Mouse (Mus musculus) intestine, postnatal 0 days (tissue): ENCODE results near the gene Specc1. TPM values are rescaled to one million over a fixed set of nuclear protein-coding genes. Genes with fewer than 3 reads are reported as not detected.
A peak's percentile ranks its signal among the peaks of the same experiment; 100 is the strongest.

ENCODE experiments used
- ATAC-seq: fragments of 200-750 bp; cut with Nextera tagmentation; 2 replicates; pipeline ENCODE4 v1.8.0; 2017; ENCODE audit warnings: mild to moderate bottlenecking, moderate TSS enrichment, moderate library complexity
- H3K27ac ChIP-seq: fragments of 300-500 bp; sonication (generic); 2 replicates; pipeline ENCODE4 v1.5.1; 2014; ENCODE audit warnings: mild to moderate bottlenecking, low read depth, low read length, moderate library complexity
- H3K27me3 ChIP-seq: fragments of 300-500 bp; sonication (generic); replicated peaks from 2 replicates; pipeline ENCODE4 v1.6.1; 2014; ENCODE audit warnings: low read length, mixed read lengths; ENCODE audit not compliant: control insufficient read depth, insufficient read depth
- H3K36me3 ChIP-seq: fragments of 300-500 bp; sonication (generic); 2 replicates; pipeline ENCODE4 v1.6.1; 2014; ENCODE audit warnings: mild to moderate bottlenecking, moderate library complexity; ENCODE audit not compliant: control insufficient read depth, insufficient read depth
- H3K4me1 ChIP-seq: fragments of 300-500 bp; sonication (generic); replicated peaks from 2 replicates; pipeline ENCODE4 v1.6.1; 2014; ENCODE audit warnings: antibody characterized with exemption, low read length, mixed read lengths; ENCODE audit not compliant: control insufficient read depth, insufficient read depth
- H3K4me2 ChIP-seq: fragments of 300-500 bp; sonication (generic); replicated peaks from 2 replicates; pipeline ENCODE4 v1.6.1; 2014; ENCODE audit warnings: low read depth, mild to moderate bottlenecking, moderate library complexity
- H3K4me3 ChIP-seq: fragments of 300-500 bp; sonication (generic); 2 replicates; pipeline ENCODE4 v1.5.1; 2014; ENCODE audit warnings: low read depth, low read length
- H3K9ac ChIP-seq: fragments of 300-500 bp; sonication (generic); 2 replicates; pipeline ENCODE4 v1.6.1; 2014; ENCODE audit warnings: mild to moderate bottlenecking, low read depth, low read length
- H3K9me3 ChIP-seq: fragments of 300-500 bp; sonication (generic); 2 replicates; pipeline ENCODE4 v1.6.1; 2016; ENCODE audit warnings: mixed run types; ENCODE audit not compliant: control insufficient read depth
- CTCF ChIP-seq: sonication (generic); IDR thresholded peaks from 2 replicates; pipeline ENCODE4 v1.5.1; 2016; ENCODE audit warnings: low read depth, mild to moderate bottlenecking, control low read depth, antibody characterized with exemption, moderate library complexity
- WGBS: fragments of 180-500 bp; shearing (Covaris S2); extraction: QIAGEN DNeasy Blood & Tissue Kit; methylation state at CpG from one replicate; pipeline ENCODE4 v1.1.7; 2014; 5-methylcytosine and 5-hydroxymethylcytosine counted together
- polyA plus RNA-seq: library from polyadenylated mRNA; unstranded; fragments of >200 nt; fragmentation: Nextera tagmentation; extraction: Ambion mirVana; gene quantifications from 2 replicates; pipeline ENCODE4 v1.2.1, GENCODE M21; 2015

The Specc1 gene
- polyA plus RNA-seq, 1 experiment from 2014 or later: 10.3 TPM

DNA sequence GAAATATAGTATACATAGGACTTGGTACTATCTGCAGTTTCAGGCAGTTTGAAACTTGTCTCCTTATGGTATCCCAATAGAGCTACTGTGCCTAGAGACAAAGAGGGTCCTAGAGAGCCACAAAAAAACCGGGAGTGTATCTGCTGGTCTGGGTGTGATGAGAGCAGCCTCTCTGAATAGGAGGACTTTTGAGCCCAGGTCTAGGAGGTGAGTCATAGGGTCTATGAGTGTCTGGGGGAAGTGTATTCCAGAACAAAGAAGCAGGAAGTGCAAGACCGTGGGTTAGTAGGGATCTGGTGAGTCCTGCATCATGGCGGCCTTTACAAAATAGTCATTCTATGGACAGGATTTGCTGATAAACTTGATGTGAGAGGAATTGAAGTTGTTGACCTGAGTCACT is 118.5 kb downstream of the Specc1 start:
- Histone ChIP-seq H3K36me3 (no peaks in the 10 kb centered on the region), H3K9ac (no peak overlapping the region), H3K27me3 (no peaks in the 10 kb centered on the region), H3K4me1 (no peaks in the 10 kb centered on the region), H3K4me3 (no peak overlapping the region), H3K9me3 (no peaks in the 10 kb centered on the region), H3K27ac (no peak overlapping the region), H3K4me2 (no peak overlapping the region)
- 69% methylated on average over 3 of the region's 3 CpGs for WGBS
- no peak for TF ChIP-seq CTCF
- ATAC-seq: no peak

DNA sequence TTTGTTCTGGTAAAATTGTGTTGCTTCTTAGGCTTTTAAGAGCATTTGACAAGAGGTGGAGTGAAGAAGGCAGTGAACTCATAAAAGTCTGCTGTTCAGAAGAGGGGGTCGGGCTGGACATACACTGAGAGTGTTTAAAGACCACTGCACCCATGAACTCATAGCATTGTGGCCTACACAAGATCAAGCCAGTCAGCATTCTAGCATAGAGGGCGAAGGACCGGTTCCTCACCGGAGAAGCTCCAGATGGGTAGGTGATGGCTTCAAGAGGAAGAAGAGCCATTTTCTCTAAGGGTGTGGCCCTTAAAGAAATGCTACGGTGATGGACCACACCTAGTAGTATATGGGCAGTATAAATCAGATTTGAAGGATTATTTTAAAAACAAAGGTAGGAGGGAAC is 119.0 kb downstream of the Specc1 start:
- H3K9me3 ChIP-seq: no peaks in the 10 kb centered on the region
- no peak overlapping the region for H3K27ac ChIP-seq
- no peak overlapping the region for H3K4me2 ChIP-seq
- H3K36me3 ChIP-seq: no peaks in the 10 kb centered on the region
- H3K9ac ChIP-seq: no peak overlapping the region
- H3K4me3 ChIP-seq: no peak overlapping the region
- 88% methylated on average over 5 of the region's 5 CpGs for WGBS
- TF ChIP-seq CTCF: no peak
- no peaks in the 10 kb centered on the region for H3K27me3 ChIP-seq
- H3K4me1 ChIP-seq: no peaks in the 10 kb centered on the region
- ATAC-seq: no peak

- Histone ChIP-seq H3K27me3 (no peaks in the 10 kb centered on the region), H3K36me3 (no peaks in the 10 kb centered on the region), H3K4me3 (peak overlapping the region; percentile 75), H3K4me1 (no peaks in the 10 kb centered on the region), H3K9me3 (no peaks in the 10 kb centered on the region), H3K4me2 (peak overlapping the region; percentile 90), H3K27ac (peak overlapping the region; percentile 98), H3K9ac (peak overlapping the region; percentile 87)
- no peak for TF ChIP-seq CTCF
- peak; percentile 95 for ATAC-seq
- WGBS: 5% methylated on average over 34 of the region's 42 CpGs
Measured at GRCm38 (mm10) chr11:62076345-62077156, 120.0 kb downstream of the Specc1 start.

DNA sequence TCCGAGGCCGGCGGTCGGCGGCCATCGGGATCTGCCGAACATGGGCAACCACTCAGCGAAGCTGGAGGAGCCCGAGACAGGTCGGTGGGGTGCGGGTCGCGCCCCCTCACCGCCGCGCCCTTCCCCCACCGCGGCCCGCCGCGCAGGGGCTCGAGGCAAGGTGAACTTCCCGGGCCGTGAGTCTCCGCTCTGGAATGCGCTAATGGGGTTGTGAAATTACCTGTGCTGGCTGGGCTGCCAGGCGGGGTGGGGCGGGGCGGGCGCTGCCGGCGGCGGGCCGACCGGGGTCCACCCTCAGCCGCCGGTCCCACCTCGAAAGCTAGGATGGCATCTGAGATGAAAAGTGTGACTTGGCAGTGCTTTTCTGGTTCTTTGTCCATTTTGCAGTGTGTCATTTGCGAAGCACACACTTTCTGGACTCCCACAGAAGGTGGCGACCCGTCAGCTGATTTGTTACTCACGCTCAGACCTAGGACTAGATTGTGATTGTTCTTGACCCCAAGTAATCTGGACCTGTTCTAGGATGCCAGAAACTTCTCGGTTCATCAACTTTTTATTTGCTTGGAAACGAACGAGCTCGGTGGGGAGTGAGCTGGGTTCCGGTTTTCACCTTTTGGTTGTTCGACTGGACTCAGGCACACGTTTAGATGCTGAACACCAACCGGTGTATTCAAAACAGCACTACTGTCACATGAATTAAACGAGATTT is 120.7 kb downstream of the Specc1 start:
- peak; percentile 81 for ATAC-seq
- no peak for TF ChIP-seq CTCF
- Histone ChIP-seq H3K36me3 (no peaks in the 10 kb centered on the region), H3K9ac (peak overlapping the region; percentile 87), H3K4me2 (peak overlapping the region; percentile 90), H3K27me3 (no peaks in the 10 kb centered on the region), H3K9me3 (no peaks in the 10 kb centered on the region), H3K4me1 (no peaks in the 10 kb centered on the region), H3K27ac (peak overlapping the region; percentile 98), H3K4me3 (peak overlapping the region; percentile 75)
- WGBS: 1% methylated on average over 40 of the region's 51 CpGs

DNA sequence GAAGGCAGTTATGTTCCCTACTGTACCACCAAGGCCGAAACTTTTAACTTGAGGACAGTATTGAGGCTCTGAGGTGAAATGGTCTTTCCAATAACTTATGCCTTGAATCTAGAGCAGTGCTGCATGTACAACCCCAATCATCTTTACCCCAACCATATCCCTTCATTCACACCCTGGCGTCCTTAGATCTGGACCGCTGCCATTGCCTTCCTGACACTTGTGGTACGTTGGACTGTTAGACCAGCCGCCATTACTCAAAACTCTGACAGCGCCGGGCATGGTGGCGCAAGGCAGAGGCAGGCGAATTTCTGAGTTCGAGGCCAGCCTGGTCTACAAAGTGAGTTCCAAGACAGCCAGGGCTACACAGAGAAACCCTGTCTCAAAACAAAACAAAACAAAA is 121.8 kb downstream of the Specc1 start:
- no peaks in the 10 kb centered on the region for H3K36me3 ChIP-seq
- no peak for TF ChIP-seq CTCF
- H3K4me2 ChIP-seq: peak overlapping the region; percentile 90; the same call in 1 of the 2 replicates
- H3K4me1 ChIP-seq: no peaks in the 10 kb centered on the region
- no peaks in the 10 kb centered on the region for H3K9me3 ChIP-seq
- H3K4me3 ChIP-seq: no peak overlapping the region
- ATAC-seq: no peak
- 93% methylated on average over 10 of the region's 10 CpGs for WGBS
- no peaks in the 10 kb centered on the region for H3K27me3 ChIP-seq
- H3K27ac ChIP-seq: no peak overlapping the region
- H3K9ac ChIP-seq: no peak overlapping the region

- TF ChIP-seq CTCF: no peak
- H3K4me3 ChIP-seq: no peak overlapping the region
- no peaks in the 10 kb centered on the region for H3K27me3 ChIP-seq
- no peaks in the 10 kb centered on the region for H3K36me3 ChIP-seq
- H3K9ac ChIP-seq: no peak overlapping the region
- no peak for ATAC-seq
- H3K27ac ChIP-seq: no peak overlapping the region
- H3K4me1 ChIP-seq: no peaks in the 10 kb centered on the region
- no peak overlapping the region for H3K4me2 ChIP-seq
- 87% methylated on average over 8 of the region's 8 CpGs for whole genome bisulfite sequencing
- H3K9me3 ChIP-seq: no peaks in the 10 kb centered on the region
Measured at GRCm38 (mm10) chr11:62079100-62079857, 122.7 kb downstream of the Specc1 start.
